Mouse (Mus musculus) 3134 (cell line): ENCODE data around the gene Utrn.
A peak's percentile ranks its signal among the peaks of the same experiment; 100 is the strongest.

Source experiments
- DNase-seq: peaks from one replicate; pipeline ENCODE4 v3.0.0-alpha.2; 2011; ENCODE audit warnings: low spot score; ENCODE audit not compliant: insufficient read length; ENCODE audit errors: extremely low read depth

Gene Utrn

DNA sequence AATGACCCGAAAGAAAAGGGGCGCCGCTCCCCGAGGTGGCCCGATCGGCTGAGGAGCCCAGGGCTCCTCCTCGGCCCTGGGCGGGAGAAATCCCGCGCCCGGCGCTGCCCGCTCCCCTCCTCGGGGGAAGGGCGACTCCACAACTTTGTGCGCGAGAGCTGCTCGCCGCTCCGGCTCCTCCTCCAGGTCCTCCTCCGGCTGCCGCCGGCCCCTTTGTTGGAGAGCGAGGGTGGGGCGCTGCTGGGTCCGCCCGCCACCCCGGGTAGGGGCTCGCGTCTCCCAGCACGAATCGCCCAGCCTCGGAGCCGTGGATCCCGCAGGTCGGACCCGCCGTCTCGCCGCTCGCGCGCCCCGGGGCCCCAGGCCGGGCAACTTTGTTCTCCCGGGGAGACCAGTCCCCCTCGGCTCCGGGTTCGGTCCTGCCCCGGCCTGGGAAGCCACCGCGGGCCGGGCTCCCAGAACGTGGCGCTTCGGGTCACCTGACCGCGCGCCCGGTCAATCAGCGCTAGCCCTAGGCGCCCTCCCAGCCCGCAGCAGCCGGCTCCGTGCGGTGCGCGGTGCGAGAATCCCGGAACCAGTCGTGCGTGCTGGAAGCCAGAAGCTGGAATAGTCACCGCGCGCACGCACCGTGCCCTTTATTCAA is at the start of gene Utrn:
Gene Utrn (minus strand): TSS at position 337 of the 643 bp plus-strand sequence.
- peak; percentile 90 for DNase-seq

DNA sequence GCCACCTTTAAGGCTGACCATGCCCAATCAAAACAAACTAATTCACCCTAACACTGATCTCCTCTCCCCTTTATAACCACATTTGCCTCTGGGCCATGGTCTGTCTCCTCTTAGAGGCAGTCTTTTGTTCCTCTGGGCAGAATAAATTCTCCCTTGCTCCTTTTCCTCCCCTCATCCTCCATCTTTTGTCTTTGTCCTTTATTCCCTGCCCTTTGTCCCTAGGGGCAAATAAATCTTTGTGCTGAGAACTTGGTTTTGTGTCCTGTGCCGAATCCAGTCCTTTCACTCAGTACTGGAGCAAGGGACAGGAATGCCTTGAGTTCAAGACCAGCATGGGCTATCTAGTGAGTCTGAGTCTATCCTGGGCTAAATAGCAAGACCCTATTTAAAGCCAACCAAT is 48.5 kb upstream of the Utrn start:
- DNase-seq: no peak

DNA sequence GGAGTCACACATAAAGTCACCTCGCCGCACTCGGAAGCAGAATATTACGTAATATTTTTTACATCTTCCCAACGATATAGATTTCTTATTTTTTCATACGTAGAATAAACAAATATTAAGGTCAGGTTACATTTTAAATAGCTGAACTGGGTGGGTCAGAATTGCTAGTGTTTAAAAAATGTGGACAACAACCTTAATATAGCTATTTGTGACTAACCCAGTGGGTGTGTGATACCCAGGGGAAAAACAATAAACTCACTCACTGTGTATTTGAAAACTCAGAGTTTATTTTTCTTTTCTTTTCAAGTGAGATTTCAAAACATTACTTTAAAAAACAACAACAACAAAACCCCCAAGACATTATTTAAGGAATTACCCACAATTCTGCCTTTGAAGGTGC is 47.2 kb upstream of the Utrn start:
- no peak for DNase-seq

- DNase-seq: peak; percentile 54
Measured at GRCm38 (mm10) chr10:12915826-12916225, 46.7 kb upstream of the Utrn start.

- no peak for DNase-seq
Measured at GRCm38 (mm10) chr10:12914203-12914602, 45.0 kb upstream of the Utrn start.

- DNase-seq: no peak
Measured at GRCm38 (mm10) chr10:12911981-12912530, 42.9 kb upstream of the Utrn start.

DNA sequence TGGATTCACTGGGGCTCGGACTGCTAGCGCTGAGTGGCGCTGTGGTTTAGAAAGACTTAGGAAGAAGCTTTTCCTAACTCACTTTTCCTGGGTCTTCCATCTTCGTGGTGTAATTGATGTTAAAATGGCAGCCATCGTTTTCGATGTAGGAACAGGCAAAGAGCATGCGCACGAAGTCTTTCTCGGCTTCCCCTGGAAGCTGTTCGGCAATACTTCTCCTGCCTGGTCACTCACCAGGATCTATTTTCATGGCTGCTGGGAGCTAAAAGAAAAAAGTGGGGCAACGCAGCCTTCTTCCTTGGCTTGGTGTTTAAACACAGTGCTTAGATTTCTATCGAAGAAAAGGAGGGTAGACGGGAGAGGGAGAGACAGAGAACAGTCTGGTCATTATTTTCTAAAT is 42.3 kb upstream of the Utrn start:
- DNase-seq: no peak

DNA sequence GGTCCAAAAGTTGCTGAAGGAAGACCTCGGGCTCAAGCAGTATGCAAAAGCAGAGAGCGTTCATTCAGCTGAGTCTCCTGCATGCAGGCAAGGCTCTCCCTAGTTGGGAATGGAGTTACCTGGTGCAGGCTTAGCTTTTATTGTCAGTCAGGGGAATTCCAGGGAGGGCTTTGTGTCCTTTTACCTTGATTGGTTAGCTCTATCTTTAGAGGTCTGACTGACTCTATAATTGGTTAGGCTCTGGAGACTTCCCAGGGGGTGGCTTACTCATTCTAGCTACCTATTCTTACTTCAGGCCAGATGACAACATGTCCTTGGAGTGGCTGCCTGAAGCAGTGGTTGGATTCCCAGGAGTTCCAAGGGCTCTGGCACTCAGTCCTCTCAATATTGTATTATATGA is 40.7 kb upstream of the Utrn start:
- DNase-seq: no peak

DNA sequence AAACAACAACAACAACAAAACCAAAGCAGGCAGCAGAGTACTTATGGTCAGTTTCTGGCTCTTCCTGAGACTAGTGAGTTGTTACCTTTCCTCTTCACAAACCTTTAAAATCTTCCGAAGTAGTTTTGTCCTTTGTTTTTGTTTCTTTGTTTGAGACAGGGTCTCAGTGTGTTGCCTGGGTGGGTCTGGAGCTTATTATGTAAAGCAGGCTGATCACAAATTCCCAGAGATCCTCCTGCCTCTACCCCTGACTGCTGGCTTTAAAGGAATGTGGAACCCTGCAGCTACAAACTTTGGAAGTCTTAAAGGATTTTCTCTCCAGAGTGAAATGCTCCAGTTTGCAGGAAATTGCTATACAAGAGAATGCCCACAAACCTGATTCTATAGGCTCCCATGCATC is 40.0 kb upstream of the Utrn start:
- no peak for DNase-seq

- DNase-seq: no peak
Measured at GRCm38 (mm10) chr10:12904140-12904528, 35.0 kb upstream of the Utrn start.

- no peak for DNase-seq
Measured at GRCm38 (mm10) chr10:12903440-12904139, 34.4 kb upstream of the Utrn start.

GRCm38 (mm10) chr10:12899901-12900300 is 30.7 kb upstream of the Utrn start:
- no peak for DNase-seq

DNA sequence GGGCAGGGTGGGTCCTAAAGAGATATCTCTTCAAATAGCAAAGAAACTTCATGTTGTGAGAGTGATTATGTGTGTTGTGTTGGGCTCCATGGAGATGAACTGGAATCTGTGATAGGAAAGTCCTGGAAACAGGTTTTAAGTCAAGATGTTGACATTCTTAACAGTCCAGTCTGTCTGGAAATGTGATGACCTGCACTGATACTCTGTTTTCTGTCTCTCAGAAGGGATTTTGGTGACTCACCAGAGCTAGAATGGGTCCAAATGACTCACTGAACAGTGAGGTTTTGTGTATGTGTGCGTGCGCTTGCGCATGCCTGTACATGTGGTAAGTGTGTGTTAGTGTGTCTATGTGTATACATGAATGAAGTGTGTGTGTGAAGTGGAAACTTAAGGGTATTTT is 24.2 kb upstream of the Utrn start:
- peak; percentile 36 for DNase-seq

GRCm38 (mm10) chr10:12888373-12888772 is 19.2 kb upstream of the Utrn start:
- DNase-seq: peak; percentile 46

- no peak for DNase-seq
Measured at GRCm38 (mm10) chr10:12887792-12888191, 18.6 kb upstream of the Utrn start.

DNA sequence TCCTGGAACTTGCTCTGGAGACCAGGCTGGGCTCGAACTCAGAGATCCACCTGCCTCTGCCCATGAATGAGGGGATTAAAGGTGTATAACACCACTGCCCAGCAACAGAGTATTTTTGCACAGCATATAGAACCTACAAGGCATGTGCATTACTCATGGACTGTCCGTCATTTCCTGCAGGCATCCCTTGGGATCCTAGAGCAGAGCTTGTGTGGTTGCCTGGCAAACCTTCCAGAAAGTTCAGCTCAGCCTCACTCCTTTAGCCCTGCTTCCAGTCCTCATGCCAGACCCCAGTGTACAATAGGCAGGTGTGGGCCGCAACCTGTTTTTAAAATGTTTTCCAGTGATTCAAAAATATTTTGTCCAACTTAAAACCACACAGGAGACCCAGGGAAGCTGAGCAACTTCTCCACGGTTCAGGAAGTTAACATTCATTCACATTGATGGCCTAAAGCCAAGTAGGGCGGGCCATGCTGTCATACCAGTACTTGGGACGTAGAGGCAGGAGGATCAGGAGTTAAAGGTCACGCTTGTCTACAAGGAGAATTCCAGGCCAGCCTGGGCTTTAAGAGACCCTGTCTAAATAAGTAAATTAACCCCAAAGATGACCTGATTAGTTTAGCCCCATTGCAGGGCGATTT is 15.3 kb upstream of the Utrn start:
- DNase-seq: peak; percentile 54

- DNase-seq: no peak
Measured at GRCm38 (mm10) chr10:12881911-12882310, 12.7 kb upstream of the Utrn start.

DNA sequence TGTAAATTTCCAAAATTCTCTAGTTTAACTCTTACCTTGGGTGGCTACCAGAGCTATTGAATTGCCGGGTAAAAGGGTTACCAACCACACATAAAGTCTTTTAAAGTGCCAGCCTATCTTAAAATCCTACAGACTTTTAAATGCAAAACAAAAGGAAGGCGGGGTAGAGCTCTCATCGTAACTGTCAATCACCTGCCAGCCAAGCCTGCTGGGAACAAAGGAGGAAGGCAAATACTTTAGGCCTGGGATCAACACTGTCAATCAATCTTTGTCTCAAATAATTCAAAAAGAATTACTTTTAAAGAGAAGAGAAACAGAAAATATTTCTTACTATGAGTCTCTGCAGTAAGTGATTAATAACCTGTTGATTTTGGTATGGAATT is 10.1 kb upstream of the Utrn start:
- no peak for DNase-seq

GRCm38 (mm10) chr10:12878661-12879312 is 9.6 kb upstream of the Utrn start:
- DNase-seq: peak; percentile 87

- peak; percentile 42 for DNase-seq
Measured at GRCm38 (mm10) chr10:12876426-12876825, 7.3 kb upstream of the Utrn start.

DNA sequence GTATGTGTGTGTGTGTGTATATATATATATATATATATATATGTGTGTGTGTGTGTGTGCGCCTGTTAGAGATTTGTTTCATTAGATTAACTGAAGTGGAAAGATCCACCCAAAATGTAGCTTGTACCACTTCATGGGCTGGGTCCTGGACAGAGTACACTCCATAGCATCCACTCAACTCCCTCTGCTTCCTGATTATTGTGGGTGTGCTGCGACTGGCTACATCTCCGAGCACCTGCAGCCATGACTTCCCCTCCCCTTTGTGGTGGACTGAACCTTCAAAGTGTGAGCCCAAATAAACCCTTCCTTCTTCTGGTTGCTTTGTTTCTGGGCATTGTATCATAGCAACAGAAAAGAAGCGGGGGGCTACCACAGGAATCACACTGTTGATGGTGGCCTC is 6.2 kb upstream of the Utrn start:
- DNase-seq: no peak
